Mouse (Mus musculus) frontal cortex, adult (tissue): ENCODE measurements at regions not wholly inside any gene's neighbourhood (a gene's known extent, or its start where the extent isn't known, plus 50 kb on each side); places are given as distances from the start of the nearest gene placed in this dataset.

Experiments
- ATAC-seq: cut with Nextera tagmentation; 2 replicates; pipeline ENCODE4 v1.9.2; 2017; ENCODE audit warnings: mild to moderate bottlenecking, moderate library complexity, mixed read lengths; ENCODE audit not compliant: low TSS enrichment

DNA sequence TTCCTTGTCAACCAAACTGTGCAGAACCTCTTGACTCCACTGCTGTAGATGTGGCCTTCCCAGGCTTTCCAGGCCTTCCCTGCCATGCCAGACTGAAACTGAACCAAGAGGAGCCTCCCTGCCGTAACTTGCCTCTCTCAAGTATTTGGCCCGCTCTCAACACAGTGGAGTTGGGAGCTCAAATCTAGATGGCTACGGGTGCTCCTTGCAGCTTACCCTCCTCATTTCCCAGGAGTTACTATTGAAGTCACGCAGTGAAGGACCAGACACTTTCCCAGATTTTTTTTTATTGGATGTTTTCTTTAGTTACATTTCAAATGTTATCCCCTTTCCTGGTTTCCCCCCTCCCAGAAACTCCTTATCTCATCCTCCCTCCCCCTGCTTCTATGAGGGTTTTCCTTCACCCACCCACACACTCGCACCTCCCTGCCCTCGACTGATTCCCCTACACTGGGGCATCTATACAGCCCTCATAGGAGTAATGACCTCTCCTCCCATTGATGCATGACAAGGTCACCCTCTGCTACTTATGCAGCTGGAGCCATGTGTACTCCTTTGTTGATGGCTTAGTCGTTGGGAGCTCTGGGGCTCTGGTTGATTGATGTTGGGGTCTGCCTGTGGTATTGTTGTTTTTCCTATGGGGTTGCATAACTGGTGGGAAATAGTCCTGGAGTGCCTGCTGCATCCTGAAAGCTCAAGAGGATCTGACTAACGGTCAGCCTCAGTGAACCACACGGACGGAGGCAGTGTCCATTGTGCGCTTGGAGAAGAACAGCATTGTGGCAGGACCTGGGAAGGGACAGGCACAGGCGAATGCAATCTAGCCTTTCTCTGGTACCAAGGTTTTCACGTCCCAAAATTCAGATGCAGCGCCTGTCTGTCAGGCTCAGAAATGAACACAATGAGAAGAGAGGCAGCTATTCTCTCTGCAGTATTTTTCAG lies 602.5 kb downstream of the Dok5 start:
- no peak for ATAC-seq

DNA sequence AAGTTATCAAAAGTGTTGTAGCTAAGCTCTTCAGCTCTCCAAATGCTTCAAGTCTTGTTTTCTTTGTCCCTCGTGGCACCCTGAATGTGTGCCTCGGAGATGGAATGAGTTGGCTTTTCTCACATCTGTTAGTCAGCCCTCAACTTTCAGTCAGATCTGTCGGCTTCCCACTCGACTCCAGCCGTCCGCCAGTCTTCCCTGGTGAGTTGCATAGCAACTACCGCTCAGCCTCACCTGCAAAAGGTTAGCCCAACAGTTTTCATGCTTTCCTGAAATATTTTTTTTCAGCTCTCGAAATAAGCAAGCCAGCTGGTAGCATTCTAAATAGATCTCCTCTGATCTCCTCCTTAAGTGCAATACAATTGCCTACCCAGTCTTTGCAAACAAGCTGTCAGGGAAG lies 601.2 kb downstream of the Dok5 start:
- ATAC-seq: peak; percentile 74

DNA sequence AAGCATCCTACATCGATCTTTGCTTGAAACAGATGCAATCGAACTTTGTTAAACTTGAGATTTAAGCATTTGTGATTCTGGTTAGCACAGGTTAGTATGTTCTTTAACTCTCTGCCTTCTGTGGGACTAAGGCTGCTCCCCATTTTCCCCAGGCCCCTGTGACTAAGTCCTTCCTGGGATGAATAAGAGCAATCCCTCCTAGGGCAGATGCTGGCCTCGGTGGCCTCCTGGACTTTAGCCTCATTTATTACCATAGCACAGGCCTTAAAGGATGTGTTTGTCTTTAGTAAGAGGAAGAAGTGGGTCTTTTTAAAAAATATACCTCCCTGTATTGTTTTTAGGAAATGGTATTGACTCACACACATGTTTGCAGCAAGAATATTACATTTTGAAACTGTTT lies 599.9 kb downstream of the Dok5 start:
- ATAC-seq: no peak

DNA sequence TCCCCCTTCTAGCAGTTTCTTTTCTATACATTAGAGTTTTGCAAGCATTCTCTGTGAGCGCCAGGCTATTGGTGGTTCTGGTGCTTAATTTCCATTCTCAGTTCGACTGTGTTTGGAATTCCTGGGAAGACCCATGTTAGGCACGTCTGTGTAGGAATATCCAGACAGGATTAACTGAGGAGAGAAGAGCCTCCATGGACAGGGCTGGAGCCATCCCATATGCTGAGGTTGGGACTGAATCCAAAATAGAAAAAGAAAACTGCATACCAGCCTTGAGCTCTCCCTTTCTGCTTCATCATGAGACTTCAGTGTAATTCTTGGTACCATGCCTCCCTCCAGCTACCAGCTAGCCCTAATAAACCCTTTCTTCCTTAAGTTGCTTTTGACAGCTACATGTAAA lies 595.3 kb downstream of the Dok5 start:
- ATAC-seq: no peak

DNA sequence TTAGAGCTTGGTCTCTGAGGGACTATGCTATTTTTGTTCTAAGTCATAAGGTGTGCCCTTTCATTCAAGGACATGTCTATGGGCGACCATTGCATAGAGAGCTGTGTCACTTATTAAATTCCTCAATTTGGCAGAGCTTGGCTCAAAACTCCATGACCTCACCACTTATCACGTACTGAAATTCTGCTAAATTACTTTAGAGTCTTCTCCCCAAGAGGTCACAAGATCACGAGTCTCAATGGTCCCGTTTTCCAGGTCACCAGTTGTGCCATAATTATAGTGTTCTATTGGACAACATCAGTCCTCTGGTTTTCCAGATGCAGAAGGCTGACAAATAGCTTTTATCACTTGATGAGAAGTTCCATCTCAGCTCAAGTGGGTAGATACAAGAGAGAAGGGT lies 576.9 kb downstream of the Dok5 start:
- ATAC-seq: no peak

DNA sequence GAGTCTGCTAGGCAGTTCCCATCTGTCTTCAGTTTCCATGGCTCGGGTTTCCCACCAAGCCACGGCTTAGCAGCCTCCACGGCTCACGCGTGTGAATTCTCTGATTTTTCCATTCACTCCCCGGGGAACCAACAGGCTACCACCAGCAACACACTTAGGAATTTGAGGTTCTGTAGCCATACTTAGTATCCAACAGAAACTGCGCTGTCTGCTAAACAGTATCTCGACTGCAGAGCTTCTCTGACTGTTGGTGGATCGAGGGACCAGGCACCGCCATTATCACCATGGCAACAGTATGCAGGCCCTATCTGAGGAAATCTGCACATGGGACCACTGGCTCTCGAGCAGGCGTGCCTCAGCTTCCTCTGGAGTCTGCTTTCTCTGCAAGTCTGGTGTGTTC lies 574.4 kb downstream of the Dok5 start:
- no peak for ATAC-seq

DNA sequence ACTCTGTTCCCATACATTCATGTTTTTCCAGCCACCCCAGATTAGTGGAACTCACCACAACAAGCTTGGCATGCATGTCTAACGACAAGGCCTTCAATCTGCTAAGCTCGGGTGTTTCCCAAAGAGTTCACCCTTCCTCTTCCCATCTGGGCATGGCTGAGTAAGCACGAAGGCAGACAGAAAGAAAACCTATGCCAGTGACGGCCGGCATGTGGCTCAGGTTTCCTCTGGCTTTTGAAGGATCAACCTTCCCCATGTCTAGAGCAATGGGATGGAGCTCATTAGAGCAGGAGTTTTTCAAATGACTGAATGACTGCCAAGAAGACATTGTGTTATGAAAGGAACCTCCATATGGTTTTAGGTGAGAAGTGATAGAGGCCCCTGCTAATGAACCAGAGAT lies 566.9 kb downstream of the Dok5 start:
- ATAC-seq: no peak

DNA sequence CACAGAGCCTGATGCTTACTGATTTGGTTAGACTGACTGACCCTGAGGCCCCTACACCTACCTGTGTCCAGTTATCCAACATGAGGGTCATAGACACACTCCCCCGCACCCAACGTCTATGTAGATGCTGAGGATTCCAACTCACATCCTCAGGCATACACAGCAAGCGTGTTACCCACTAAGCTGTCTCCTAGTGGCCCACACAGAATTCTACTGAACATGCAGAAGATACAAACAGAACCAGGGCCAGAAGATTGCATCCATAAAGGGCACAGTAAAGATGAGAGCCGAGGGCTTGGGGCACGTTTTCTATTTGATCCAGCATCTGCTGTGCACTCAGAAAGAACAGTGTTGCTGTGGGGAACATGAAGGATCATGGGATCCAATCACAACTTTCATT lies 564.0 kb downstream of the Dok5 start:
- ATAC-seq: no peak

DNA sequence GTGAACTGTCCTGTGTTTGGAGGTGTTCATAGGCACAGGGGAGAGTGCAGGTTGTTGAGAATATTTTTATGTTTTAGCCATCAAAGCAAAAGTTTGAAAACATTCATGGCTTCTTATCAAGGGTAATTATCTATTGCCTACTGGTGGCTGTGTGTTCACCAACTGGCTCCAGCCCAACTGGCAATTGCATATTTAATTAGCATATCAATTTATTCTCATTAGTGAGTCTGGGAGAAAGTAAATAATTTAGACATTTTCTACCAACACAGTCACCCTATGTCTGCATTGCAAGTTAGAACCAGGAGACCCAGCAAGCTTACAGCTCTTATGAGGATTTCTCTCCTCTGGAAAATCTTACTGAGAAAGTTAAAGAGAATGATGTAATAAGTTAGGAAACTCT lies 561.0 kb downstream of the Dok5 start:
- ATAC-seq: no peak

DNA sequence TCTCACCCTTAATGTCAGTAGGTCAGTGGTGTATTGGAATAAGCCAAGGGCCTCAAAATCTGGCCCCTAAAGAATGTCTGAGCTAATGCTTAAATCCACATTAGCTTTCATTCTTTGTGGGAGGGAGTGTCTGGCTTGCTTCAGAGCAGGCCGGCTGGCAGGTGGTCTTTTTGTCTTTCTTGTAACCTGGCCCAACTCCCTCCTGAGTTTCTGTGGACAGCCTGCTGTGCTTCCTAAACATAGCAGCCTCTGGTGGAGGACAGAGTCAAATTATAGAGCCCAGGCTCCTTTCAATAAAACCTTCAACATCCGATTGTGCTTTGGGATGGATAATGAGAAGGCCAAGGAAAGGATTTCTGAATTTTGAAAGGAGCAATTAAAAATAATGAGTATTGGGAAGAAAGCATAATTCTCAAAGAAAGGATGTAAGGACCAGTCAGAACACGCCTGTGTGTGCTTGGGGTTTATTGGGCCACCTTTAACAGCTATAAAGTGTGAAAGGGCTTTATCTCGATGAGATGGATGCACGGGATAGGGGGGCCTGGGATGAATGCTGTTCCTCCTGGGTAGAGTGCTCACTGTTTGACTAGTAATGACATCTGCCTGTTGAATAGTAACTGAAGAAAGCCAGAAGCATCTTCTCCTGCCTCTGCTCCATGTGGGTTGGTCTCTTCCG lies 554.2 kb downstream of the Dok5 start:
- no peak for ATAC-seq

DNA sequence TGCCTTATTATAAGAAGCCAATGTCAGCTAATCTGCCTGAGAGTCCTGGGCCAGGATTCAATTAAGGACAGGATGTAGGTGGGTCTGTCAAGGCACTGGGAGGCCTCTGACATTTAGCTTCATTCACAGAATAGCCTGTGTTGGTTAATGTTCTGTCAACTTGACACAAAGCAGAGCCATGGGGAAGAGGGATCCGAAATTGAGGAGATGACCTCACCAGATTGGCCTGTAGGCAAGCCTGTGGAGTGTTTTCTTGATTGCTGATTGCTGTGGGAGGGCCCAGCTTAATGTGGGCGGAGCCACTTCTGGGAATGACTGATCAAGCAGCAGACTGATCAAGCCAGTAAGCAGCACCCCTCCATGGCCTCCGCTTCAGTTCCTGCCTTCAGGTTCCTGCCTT lies 548.5 kb downstream of the Dok5 start:
- no peak for ATAC-seq

DNA sequence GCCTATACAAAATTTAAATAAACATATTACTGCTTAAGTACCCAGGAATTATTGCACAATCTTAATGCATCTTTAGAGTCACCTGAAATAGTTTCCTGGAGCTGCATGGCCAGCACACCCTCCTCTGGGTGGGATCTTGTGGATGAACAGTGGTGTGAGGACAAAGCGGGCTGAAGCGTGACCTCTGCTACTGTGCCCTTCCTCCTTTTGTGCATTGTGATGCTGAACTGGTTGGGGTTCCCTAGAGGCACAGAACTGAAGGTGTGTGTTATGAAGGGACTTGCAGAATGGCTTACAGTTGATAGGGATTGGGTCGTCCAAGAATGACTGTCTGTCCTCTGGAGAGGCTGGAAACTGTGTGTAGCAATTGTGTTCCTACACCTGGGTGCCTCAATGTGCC lies 547.7 kb downstream of the Dok5 start:
- ATAC-seq: no peak

DNA sequence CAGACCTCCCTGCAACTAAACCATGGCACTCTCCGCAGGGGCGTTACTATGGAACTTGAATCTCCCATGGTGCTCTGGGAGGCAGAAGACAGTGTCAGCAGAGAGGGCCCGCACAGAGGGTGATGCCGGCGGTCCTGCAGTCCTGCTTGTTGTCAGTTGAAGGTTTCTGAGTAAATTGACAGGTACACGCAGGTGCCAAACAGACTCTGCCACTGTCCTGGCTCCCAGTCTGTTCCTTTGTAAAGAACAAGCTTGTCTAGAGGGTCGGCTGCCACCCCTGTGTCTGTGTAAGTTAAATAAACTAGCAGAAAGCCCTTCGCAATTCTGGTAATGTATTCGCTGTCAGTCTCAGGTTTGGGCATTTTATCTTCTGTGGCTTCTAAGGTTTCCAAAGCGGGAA lies 521.6 kb downstream of the Dok5 start:
- ATAC-seq: no peak

DNA sequence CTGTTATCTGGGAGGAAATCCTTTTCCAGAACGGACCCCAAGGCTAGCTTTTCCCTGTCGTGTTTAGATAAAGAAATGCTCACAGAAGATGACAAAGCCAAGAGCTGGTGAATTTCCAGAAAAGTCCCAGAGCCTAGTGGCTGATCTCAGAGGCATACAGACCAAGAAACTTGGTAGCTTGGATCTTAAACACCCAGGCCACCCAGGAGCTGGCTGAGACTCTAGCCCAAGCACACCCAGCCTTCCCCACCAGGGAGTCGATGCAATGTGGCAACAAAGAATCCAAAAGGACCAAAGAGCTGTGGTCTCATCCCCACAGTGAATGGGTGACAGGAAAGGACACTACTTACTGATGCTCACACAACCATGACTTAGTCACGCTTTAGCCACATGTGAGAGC lies 513.8 kb downstream of the Dok5 start:
- ATAC-seq: no peak

DNA sequence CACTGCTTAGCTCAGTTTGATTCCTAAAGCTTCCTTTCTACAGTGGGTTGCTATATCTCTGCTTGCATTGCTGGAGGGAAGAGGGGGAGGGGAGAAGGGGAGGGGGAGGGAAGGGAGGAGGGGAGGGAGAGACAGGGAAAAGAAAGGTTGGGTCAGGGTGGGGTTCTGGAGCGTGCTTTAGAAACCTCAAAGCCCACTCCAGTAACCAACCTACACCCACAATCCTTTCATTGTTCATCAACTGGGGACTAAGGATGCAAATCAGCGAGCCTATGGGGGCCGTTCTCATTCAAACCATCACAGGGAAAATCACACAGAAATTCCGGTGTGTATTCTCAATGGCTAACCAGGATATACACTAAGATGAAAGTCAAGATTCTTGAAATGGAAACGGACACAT lies 510.7 kb downstream of the Dok5 start:
- ATAC-seq: no peak

DNA sequence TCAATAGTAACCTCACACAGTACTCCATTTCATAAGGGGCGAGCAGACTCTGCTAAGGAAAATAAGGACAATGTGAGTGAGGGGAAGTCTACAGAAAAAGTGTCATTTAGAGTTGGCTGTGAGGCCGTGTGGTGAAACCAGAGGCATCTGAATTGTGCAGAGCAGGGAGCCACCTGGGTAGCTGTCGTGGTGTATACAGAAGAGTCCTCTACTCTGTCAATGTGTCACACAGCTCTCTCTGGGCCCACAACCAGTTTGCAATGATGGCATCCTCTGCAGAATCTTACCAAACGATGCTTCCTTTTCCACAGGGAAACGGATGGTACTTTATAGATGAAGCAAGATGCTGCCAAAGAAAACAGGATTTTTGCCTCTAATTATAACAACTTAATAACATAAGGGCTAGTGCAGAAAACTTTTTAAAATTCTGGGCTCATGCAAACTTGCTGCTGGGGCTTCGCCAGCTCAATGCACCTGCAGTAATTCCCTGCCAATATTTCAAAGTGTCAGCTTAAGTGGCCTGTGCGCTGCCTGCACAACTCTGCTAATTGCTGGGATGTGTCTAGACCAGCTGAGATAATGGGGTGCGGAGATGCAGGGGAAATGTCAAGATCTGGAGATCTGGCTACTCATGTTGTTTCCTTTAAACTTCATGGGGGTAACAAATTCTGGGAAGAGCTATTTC lies 505.8 kb downstream of the Dok5 start:
- no peak for ATAC-seq

DNA sequence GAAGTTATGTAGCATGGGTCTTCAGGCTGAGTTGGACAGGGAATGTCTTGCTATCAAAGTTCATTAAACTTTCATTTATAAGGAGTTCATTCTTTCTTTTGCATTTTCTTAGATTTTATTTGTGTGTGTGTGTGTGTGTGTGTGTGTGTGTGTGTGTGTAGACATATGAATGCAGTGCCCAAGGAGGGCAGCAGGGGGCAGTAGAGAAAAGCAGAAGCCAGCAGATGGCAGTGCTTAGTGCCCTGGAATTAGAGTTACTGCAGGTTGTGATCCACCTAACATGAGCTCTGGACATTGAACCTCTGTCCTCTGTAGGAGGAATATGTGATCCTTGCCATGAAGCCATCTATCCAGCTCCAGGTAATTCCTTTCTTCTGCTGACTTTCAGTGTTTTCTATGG lies 501.2 kb downstream of the Dok5 start:
- ATAC-seq: no peak

DNA sequence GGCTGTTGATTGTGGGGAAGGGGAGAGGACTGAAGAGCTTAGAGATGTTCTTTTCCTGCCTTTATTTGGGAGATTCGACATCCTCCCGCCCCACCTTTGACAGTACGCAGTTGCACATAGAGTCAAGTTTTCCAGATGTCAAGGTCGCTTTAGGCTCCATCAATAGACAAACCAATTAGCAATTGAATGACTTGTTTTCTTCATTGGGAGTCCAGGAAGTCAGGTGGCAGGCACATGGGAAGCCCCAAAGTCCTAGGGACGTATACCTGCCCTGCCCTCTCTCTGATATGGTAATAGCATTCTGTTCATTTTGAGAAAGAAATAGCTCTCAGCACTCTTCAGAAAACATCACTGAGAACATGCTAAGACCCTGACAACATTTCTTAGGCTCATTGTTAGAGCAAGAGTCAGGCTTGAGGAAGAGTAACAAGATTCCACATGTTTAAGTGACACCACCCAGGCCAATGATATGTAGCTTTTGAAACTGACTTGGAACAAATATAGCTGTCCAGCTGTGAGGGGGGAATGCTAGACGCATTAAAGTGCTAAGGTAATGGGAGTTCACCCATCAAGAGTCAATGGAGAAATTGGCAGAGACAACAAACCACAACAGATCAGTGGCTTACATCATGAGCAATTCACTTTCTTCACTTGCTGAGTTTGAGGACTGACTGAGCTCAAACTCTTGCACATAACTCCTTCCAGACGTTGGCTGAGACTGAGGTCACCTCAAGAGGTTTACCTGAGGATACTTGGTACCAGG lies 499.9 kb downstream of the Dok5 start:
- no peak for ATAC-seq

DNA sequence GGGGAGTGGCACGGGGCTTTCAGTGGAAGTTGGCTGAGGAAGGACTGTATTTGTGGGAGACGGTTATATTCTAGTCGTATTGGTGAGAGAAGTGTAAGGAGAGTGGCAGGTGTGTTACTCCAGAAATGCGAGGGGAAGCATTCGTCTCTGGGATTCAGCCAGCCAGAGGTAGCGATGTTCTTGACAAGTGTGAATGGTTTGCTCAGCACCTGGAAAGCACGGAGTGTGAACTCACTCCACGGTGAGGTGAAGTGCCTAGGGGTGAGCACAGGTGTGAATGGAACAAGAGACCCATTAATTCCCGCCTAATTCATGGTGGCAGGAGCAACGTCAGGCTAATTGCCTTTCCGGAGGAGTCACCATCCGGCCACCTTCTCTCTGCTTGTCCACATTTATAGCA lies 498.9 kb downstream of the Dok5 start:
- no peak for ATAC-seq

DNA sequence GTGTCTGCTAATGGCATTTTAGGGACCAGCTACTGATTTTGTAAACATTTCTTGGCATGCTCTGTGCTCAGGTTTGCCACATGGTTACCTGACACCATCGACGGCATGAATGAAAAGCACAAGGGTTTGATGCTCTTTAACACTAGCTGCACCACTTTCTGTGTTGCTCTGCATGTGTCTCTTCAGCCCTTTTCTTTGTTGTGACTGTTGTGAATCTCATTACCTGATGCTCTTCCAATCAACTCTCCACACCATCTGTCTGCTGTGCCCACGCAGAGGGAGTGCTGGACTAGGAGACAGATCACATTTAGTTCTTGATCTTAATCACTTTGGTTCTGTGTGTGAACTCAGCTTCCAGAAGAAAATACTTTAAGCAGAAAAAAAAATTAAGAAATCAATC lies 496.6 kb downstream of the Dok5 start:
- no peak for ATAC-seq

DNA sequence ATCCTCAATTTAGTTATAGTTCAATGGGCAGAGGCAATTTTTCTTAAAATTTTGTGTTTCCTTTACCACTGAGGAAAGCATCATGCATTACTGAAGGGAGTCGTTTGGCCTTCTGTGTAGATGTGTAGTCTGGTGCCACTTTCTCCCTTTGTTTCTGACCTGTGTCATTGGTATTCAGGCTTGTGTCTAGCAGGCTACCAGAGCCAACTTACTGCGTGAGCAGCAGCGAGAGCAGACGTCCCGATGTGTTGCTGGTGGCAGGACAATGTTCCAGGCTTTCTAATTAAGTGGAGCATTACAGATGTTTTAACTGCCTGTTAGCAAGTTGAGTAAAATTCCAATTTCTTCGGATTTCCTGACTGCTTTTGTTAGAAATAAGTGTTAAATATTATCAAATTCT lies 482.2 kb downstream of the Dok5 start:
- ATAC-seq: no peak

DNA sequence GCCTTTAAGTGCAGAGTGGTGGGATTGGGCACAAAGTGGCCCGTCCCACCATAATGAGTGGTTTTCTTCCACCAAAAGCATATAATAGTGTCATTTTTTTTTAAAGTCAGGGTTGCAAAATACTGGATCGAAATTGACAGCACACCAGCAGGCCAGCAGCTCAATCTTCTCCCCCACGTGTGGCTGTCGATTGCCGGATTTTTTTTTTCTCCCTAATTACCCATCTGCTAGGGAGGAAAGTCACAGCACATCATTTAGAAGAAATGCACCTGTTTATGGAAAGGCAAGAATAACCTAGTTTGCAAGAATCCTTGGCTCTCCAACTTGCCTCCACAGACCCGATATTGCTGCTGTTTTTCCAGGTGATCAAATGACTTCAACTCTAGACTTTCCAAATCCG lies 464.9 kb downstream of the Dok5 start:
- no peak for ATAC-seq
